Mouse (Mus musculus) layer of hippocampus, postnatal 10 days (tissue): ENCODE measurements around the gene Pax2. TPM values are rescaled to one million over a fixed set of nuclear protein-coding genes. Genes with fewer than 3 reads are reported as not detected.

Experiments used
- DNase-seq, 2 experiments: peaks; one replicate each; pipeline ENCODE4 v3.0.0; 2021; ENCODE audit warnings: low spot score in 2 of 2
- total RNA-seq, 2 experiments: library from RNA; stranded (reverse); gene quantifications; 2 replicates each; pipeline ENCODE4 v1.2.3; 2021

Gene Pax2
- total RNA-seq, 2 experiments from 2014 or later = 0.20 to 0.37 TPM

DNA sequence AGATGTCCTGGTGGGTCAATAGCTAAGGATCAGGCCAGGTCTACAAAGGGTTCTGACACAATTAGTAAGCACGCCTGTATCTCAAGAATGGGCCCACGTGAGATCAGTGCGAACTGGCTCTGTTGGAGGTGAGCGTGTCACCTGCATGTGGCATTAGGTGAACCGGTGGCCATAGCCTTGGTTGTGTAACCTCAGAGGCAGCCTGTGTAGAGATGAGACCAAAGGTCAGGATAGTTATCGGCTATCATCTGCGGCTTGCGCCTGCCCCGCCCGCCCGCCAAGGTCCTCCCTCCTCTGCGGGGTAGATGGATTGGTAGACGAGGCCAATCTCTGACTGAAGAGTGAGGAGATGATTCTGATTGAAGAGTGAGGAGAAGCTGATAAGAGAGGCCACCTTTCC lies 15.7 kb downstream of the Pax2 start:
- no peak for DNase-seq

DNA sequence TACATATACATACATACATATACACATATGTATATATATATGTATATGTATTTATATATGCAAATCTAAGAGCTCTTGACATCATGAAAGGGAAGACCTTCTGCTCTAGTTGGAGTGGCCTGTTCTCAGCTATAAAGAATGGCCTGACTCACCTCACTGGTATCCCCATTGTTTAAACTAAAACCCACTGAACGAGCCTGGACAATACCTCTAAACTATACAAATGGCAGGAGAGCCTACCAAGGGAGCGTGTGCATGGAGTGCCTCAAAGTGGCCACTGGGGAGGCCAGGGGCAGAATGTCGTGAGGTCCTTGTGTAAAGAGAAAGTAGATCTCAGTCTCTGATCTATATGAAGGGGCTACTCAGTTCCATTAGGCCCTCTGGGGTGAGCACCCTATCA lies 26.1 kb downstream of the Pax2 start:
- no peak for DNase-seq

DNA sequence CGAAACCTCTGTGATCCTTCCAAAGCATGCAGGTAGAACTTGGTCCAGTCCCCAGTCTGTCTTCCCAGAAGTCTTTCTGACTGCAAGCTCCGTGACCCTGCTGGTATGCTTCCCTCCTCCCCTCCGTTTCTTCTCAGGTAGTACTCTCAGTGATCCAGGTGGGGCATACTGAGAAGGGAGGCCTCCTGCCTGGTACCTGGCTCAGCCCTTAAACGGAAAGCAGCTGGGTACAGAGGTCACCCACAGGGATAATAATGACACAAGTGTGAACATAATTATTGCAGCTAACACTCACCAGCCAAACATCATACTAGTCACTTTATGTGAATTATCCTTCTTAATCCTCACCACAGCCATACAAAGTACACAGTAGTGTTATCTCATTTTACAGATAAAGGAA lies 28.5 kb downstream of the Pax2 start:
- no peak for DNase-seq

DNA sequence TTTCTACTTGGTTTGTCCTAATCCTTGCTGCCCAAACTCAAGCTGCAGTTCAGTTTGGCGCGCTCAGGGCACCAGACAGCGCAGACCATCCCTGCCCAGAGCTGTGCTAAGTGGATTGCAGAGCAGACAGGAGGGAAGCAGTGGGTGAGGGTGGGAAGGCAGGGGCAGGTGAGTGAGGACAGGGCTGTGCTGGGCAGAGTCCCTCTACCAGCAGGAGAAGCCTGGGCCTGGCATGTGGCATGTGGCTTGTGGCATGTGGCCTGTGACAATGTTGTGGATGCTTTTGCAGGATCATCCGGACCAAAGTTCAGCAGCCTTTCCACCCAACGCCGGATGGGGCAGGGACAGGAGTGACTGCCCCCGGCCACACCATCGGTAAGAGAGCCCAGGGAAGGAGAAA lies 32.6 kb downstream of the Pax2 start:
- no peak for DNase-seq

DNA sequence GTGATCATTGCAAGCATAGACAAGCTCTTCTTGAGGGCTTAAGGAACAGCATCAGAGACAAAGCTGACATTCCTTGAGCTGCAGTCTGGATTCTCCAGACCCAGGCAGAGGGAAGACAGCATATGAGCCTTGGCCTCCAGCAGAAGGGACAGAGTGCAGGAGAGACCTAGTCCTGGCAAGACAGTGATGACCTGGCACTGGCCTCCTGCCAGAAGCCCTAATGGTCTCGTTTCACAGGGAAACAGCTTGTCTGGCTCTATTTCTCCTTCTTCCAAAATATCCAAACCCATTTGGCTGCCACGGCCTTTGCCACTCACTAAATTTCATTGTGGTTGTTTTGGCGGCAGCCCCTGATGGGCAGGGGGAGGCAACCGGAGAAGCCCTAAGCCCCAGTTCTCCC lies 36.1 kb downstream of the Pax2 start:
- DNase-seq = peak; percentile 9 to 14

DNA sequence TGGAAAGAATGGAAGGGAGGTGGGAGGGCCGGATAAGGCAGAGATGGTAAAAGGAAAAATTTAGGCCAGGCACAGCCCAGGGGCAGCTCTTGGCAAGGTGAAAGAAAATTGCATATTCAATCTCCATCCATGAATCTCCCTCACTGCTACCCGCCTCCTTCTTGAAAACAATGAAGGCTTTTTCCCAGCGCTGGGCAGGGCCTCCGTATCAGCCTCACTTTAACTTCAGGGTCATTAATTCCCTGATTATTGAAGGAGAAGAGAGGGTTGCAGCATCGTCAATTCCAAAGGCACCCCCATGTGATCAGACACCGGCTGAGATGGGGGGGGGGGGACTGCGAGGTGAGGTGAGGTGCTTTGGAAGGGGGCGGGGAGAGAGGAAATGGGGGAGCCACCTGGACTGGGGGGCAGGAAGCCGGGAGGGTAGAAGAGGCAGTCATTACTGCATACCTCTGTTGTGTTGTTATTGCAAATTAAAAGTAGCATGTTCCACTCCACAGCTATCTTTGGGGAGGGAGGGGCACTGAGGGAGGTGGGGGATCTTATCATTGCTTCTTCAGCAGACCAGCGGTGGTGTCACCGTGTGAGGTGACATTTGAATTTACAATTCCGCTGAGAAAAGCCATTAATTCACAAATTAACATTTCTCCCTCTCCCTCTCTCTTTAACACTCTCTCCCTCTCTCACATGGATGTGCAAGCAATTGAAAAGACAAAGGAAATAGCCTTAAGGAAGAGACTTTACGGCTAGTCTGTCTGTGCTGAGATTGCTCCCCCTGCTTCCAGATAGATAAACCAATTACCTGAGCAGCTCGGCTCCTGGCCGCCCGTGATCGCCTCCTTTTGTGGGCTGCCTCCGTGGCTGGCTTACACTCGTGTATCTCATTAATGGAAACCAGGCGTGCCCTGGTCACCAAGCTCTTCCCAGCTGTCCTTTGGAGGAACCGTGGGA lies 41.5 kb downstream of the Pax2 start:
- DNase-seq = no peak

DNA sequence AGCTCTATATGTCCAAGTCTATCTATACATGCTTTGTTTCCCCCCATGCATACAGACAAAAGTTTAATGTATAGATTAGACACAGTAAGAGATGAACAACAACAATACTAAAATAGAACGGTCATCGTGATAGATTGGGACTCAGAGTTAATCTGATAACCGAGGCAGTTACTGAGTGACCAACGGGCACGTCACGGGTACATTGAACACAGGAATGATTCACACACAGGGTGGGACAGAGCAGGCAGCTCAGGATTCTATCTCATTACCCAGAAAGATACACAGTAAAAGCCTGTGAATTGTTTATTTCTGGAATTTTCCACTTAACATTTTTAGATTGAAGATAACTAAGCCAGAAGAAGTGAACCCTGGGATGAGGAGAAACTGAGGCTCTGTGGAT lies 42.9 kb downstream of the Pax2 start:
- no peak for DNase-seq

DNA sequence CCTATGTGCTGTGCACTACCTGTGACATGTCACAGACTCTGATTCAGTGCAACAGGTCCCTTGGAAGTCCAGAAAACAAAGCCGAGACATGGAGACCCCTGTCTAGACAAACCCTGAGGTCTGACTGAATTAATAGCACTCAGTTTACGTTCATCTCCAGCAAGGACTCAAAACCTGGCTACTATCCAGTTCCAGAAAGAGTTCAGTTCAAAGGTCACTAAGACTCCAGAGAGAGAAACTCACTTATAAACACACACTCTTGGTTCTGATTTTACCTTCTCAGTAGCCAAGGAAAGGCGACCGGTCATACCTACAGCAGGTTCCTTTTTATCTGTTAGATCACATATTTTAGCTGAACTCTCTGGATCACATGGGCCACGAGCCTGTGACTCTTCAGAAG lies 43.3 kb downstream of the Pax2 start:
- DNase-seq = no peak

DNA sequence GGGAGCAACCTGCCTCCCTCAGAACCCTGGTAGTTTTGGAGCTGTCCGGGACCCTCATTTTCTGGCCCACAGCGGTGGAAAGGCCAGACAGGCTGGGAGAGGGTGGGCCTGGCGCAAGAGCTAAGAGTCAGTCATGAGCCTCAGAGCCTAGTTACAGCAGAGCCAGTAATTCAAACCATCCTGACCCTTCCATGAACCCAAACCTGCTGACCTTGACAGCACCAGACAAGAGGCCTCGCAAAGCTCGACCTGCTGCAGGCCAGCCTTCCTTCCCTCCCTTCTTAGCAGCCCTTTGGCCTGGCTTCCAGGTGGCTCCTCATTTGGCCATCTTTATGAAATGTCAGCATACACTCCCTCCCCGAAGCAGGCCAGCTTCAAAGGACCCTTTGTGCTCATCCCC lies 44.5 kb downstream of the Pax2 start:
- DNase-seq = no peak

DNA sequence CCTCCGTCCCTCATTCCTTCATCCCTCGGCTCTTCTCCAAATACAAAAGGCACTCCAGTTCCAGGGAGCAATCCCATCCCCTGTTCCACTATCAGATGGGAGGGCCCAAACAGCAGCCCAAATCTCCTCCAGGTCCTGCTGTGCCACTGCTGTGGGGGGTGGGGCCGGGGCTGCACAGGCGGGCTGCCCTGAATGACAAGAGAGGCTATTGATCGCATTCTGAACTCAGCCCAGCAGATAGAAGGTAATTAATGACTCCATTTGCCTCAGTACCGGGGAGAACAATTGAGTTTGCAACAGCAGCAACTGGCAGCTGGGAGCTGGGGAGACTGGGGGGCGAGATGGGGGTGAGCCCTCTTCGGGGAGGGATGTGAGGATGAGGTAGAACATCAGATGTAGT lies 52.9 kb downstream of the Pax2 start:
- DNase-seq = no peak

DNA sequence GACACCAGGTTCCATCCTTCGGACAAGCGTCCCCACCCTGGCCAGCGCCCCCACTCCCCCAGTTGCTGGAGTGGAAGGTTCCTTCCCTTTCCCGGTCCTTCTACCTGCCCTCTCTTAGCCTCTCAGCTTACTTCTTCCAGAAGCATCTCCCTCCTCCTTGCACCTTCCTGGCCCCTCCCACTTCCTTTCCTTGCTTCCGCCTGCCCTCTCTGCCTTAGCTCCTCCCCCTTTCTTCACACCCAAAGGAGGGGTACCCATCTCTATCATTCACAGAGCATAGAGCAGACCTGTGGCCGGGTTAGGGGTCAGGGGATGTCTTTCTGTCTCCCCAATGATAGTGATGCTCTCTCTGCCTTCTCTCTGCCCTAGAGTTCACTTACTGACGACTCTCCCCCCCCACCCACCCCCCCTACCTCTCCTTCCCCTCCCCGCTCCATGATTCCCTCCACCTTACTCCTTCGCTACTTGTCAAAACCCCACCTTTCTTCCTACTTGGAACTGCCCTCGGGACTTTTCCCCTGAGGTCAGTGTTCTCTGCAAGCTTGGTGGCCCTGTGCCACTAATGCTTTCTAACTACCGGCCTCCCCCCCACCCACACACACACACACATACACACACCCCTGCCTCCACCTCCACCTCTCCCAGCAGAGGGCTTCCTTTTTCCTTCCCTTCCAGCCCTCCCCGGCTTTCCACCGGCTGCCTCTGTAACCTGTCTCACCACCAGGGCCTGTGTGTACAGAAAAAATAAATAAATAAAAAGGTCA lies 57.0 kb downstream of the Pax2 start:
- DNase-seq = no peak

DNA sequence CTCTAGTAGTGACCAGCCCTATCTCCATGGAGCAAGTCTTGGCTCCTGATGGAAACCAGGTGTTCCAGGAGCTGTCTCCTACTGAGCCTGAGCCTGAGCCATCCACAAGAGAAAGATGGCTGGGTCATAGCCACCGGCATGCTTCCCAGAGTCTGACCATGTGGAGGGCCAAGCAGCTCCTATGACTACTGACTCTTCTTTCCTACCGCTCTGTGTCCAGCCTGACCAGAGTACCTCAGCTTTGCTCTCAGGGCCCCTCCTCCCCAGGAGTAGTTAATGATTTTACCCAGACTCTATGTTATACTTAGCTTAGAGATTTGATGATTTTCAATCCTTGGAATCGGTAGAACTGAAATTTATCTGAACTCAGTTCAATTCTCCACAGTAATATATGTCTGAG lies 59.3 kb downstream of the Pax2 start:
- no peak for DNase-seq

DNA sequence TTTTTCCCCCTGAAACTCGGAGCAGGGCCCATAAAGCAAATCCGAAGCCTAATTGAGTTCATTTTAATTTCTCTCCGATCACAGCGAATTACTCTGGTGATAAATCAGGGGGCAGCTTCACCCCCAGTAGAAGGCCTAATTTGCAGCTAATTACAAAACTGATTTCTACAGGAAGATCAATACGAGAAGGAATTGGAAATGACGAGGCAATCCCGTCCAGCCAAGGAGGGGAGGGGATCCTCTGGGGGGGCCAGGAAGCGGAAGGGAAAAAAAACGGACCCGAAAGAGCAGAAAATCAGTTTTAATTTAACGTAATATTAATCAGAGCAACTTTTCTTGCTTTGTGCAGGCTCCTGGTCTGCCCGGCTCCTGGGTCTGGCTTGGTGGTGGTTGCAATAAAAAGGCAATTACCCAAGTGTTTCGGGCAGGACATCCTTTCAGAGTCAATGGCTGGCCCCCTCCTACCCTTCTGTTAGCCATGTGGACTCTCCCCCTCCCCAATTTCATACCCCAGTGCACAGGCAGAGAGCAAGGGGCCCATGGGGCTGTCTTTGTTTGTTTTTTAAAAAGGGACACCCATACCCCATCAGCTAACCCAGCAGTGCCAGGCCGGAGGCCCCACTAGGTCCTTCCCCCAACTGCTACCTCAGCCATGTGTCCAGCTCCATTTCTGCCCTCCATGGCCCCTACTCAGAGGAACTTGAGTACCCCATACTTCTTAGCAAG lies 61.7 kb downstream of the Pax2 start:
- DNase-seq = no peak

DNA sequence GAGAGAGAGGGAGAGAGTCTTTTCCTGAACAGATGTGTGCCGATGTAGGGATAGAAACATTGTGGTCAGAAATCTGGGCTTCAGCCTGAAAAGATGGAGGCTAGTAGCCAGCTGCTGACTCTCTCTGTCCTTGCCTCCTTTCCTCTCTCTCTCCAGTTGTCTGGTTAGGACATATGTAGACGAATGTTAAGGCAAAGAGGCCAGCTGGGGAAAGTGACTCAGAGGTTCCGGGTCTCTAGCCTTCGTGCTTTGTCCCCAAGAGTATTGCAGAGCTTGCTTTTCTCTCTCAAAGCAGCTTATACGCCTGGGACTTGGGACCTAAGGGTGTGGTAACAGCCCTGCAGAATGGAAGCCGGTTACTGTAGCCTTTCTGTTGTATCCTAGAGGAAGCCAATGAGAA lies 62.8 kb downstream of the Pax2 start:
- no peak for DNase-seq

DNA sequence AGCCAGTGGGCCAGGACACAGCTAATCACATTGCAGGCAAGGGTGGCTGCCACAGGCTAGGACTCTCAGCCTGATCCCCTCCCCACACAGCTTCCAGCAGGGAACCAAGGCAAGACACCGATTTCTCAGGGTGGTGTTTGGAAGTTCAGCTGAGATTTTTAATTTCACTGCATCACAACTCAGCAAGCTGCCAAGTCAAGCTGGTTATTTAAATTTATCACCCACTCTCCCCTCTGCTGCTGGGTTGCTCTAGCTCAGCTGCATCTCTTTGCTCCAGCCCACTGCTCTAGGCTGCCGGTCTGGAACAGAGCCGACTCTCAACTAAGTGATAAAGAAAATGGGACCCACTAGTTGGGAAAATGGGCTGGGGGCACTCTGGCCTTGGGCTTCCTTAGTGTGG lies 65.7 kb downstream of the Pax2 start:
- DNase-seq = peak in 1 of 2 experiments; percentile 23

DNA sequence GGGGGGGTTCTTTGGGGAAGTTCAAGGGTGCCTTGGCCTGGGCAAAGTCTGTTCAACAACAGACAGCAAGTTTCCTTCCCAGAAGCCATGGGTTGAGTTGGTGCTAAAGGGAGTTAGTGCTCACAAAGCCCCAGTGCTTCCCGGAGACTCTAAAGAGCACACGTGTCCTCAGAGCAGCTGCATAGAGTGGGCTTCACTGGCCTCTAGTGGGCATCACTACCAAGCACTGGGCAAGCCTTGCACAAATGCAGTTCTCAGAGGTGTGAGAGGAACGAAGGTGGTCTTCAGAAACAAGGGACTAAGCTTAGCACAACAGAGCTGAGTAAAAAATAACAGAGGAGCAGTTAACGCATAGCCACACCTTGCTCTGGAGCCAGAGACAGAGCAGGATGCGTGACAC lies 66.5 kb downstream of the Pax2 start:
- no peak for DNase-seq

DNA sequence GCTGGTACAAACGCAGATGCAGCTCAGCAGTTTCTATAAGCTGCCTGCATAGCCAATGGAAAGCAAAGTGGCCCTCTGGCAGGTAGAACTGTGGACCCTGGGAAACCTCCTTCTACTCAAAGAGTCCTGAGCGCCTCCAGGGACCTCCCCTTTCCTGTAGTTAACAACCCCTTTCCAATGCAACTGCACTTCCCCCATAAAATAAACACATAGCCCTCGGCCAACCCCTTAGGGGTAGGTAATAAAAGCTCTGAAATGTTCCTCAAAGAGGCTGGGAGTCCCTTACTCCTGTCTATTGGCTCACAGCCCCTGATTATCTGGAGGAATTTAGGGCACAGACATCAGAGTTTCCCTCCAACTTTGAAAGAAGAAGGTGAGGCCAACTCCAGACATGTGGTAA lies 67.8 kb downstream of the Pax2 start:
- no peak for DNase-seq

DNA sequence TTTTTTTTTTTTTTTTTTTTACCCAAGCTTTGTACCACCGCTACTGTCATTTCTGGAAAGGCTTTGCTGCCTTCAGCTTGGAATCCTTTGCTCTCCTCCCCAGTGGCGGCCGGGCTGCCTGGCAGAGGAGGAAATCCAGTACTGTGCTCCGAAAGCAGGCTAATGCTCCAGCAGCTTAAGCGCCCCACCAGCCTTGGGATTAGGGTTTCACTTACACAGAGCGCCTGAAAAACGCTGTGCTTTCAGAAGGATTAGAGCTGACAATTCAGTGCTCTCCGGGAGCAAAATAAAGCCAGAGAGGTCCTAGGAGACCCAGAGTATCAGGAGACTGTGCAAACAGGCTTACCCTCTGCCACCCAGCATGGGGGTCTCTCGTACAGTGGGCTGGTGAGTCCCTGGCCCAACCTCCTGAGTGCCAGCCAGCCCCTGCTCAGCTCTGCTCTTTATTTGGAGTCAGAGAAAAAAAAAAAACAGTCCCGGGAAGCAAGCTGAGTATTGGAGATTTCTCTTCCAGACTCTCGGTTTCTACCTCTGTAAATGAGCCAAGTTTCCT lies 69.4 kb downstream of the Pax2 start:
- no peak for DNase-seq

DNA sequence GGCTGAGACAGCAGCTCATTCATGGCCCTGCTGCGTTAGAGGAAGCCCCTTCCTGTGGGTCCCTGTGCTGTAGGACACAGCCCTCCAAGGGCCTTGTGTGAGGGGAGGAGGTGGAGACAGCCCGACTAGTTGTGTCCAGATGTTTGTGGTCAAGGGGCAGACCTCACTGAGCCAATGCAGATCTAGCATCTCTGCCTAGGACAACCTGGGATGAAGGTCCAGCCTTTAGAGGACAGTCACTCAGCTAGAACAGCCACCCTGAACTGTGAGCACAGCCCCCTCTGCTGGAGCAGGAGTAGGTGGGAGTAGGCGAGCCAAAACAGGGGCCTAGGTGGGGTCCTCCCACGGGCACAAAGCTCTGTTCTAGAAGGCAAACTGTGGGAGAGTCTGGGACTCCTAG lies 70.0 kb downstream of the Pax2 start:
- no peak for DNase-seq

DNA sequence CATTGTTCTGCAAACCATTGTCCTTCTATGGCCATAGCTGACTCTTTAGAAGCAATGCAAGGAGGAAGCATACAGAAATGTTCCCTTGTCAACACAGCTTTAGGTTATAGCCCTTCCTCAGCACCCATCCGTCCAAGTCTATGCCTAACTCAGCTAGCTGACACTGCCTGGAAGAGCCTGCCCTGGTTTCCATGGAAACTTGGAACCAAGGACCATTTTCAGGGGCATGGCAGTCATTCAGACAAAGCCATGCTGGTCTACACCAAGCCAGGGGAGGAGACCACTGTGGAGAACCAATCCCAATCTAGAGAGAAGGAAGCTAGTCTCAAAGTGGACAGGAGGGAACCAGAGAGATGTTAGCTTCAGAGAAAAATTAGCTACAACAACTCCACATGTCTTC lies 77.5 kb downstream of the Pax2 start:
- DNase-seq = no peak

DNA sequence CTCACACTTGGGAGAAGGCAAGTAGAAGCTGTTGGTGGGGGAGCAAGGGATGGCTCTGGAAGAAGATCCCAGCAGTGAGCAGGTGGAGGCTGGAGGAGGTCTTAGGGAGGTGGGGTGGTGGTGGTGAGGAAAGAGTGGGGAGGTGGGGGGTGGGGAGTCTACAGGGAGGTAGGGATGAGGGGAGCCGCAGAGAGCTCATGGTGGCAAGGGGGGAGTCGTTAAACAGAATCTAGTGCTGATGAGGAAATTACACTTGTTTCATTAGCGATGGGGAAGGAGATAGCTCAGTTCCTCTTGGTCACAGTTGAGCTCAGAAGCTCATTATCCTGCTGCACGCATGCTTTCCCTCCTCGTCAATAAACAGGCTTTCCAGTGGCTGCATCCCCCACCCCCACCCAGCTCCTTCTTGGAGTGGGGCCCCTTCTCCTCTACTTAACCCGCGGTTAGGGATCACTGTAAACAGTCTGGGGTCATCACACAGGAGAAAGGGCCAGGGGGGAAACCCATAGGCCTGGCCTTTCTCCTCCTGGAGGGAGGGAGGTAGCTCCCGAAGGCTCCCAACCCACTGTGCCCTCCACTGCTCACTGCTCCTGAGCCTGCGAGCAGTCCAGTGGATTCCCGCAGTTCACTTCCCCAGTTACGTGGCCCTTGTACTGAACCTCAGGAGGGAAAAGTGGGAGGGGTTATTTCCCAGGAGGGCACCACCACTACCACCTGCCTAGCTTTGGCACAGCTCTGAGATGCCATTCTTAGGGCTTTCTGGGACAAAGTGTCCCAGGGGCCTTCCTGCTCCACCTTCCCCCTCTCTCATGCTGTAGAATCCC lies 78.6 kb downstream of the Pax2 start:
- DNase-seq = no peak
